Comparison of ENCODE assay signal across 9 mouse cellular contexts in the genomic region with DNA sequence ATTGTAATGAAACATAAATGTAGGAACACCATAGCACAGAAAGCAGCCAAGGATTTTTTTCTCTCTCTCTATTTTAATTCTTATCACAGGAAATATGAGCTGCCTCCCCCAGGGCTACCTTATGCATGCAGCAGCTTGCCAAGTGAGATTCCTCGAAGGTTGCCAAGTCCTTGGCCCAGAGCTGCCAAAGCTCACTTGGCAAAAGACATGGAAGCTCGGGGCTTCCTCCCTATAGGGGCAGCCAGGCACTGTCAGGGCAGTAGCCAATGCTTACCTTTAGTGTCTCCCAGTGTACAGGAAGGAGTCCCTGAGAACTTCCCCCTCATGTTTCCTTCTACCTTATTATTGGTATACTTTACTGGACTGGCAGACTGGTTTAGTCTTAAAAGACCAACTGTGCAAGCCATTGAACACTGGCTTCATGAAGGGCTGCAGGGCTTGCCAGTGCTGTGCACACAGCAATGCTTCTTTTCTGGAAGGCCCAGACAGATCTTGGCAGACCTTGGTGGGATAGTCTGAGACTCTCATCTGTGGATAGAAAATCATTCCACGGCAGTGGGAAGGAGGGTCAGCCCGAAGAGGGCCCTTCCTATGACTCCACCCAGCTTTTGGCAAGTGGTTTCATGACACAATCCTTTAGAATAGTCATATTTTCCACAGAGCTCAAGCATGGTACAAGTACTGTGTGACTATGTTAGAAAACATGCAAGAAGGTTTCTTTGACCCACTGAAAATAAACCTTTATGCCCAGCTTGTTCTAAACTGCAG. TPM values are rescaled to one million over a fixed set of nuclear protein-coding genes. Genes with fewer than 3 reads are reported as not detected.
DNase-seq lines count a peak whose midpoint lies in the region; ATAC-seq and TF ChIP-seq lines count a peak whose summit lies in the region.
"Had no signal": no experiment of that assay in that cellular context is flagged by ENCODE, and none has a peak within 500 bp of the region (broad histone marks: within the 10 kb centered on the region; RNA-seq: fewer than 3 reads in every experiment).

No protein-coding gene starts in this region.

- no peaks in the 10 kb centered on the region for H3K9me3 ChIP-seq in midbrain, embryonic 14.5 days (ENCODE audit: control insufficient read depth, low read length)
- H3K9me3 ChIP-seq in midbrain, embryonic 16.5 days (replicated peaks; ENCODE audit: control insufficient read depth, low read length, poor library complexity, severe bottlenecking): no peaks in the 10 kb centered on the region
- H3K9me3 ChIP-seq in forebrain, embryonic 16.5 days (ENCODE audit: control insufficient read depth, low read length): no peaks in the 10 kb centered on the region
- no peaks in the 10 kb centered on the region for H3K9me3 ChIP-seq in midbrain, postnatal 0 days (ENCODE audit: low read length)
- H3K9me3 ChIP-seq: liver, embryonic 13.5 days had no signal

- no peak overlapping the region for H3K4me2 ChIP-seq in midbrain, embryonic 14.5 days (ENCODE audit: low read length)
- no peak overlapping the region for H3K4me2 ChIP-seq in midbrain, embryonic 16.5 days (ENCODE audit: low read length)
- no peak overlapping the region for H3K4me2 ChIP-seq in forebrain, embryonic 16.5 days (ENCODE audit: low read length)
- H3K4me2 ChIP-seq in midbrain, postnatal 0 days (ENCODE audit: low read depth, low read length, poor library complexity, severe bottlenecking): no peak overlapping the region
- H3K4me2 ChIP-seq: liver, embryonic 13.5 days had no signal

- no peak for ATAC-seq in midbrain, embryonic 14.5 days (ENCODE audit: low FRiP score, low TSS enrichment)
- ATAC-seq in midbrain, embryonic 16.5 days: no peak
- ATAC-seq in forebrain, embryonic 16.5 days: peak; percentile 71
- ATAC-seq in midbrain, postnatal 0 days (ENCODE audit: low FRiP score): no peak

- DNase-seq in adrenal gland, postnatal 10 days: peak; percentile 51
- no peak for DNase-seq in adrenal gland, postnatal 4 days (ENCODE audit: low spot score in 2 of 2)
- peak; percentile 33 for DNase-seq in midbrain, embryonic 14.5 days
- DNase-seq in midbrain, postnatal 0 days (ENCODE audit: low spot score): peak; percentile 80
- DNase-seq in spleen, postnatal 10 days (ENCODE audit: low spot score in 2 of 2): no peak
- no peak for DNase-seq in layer of hippocampus, adult 9-11 months
- DNase-seq: liver, embryonic 13.5 days had no signal

- no peaks in the 10 kb centered on the region for H3K36me3 ChIP-seq in midbrain, embryonic 14.5 days (ENCODE audit: control insufficient read depth, insufficient read depth, low read length)
- H3K36me3 ChIP-seq in midbrain, embryonic 16.5 days (ENCODE audit: control insufficient read depth, insufficient read depth, low read length): no peaks in the 10 kb centered on the region
- H3K36me3 ChIP-seq in forebrain, embryonic 16.5 days (ENCODE audit: control insufficient read depth, insufficient read depth): no peaks in the 10 kb centered on the region
- H3K36me3 ChIP-seq in midbrain, postnatal 0 days (ENCODE audit: insufficient read depth, low read length): no peaks in the 10 kb centered on the region
- H3K36me3 ChIP-seq: liver, embryonic 13.5 days had no signal

- WGBS in midbrain, embryonic 14.5 days: 85% methylated on average over 4 of the region's 4 CpGs
- 74% methylated on average over 4 of the region's 4 CpGs for WGBS in midbrain, embryonic 16.5 days
- WGBS in forebrain, embryonic 16.5 days: 52% methylated on average over 4 of the region's 4 CpGs
- 73% methylated on average over 4 of the region's 4 CpGs for WGBS in midbrain, postnatal 0 days

- no peak for TF ChIP-seq CTCF in midbrain, postnatal 0 days (IDR thresholded peaks at IDR 0.05)

- H3K4me3 ChIP-seq in midbrain, embryonic 14.5 days (replicated peaks; ENCODE audit: low read depth, low read length): no peak overlapping the region
- H3K4me3 ChIP-seq in midbrain, embryonic 16.5 days (ENCODE audit: low read depth, low read length): no peak overlapping the region
- H3K4me3 ChIP-seq in forebrain, embryonic 16.5 days (replicated peaks; ENCODE audit: low read length): no peak overlapping the region
- H3K4me3 ChIP-seq in midbrain, postnatal 0 days (ENCODE audit: low read depth, low read length): no peak overlapping the region
- H3K4me3 ChIP-seq: liver, embryonic 13.5 days had no signal

- no peaks in the 10 kb centered on the region for H3K27me3 ChIP-seq in midbrain, embryonic 14.5 days (ENCODE audit: control insufficient read depth, insufficient read depth, low read length)
- H3K27me3 ChIP-seq in midbrain, embryonic 16.5 days (ENCODE audit: control insufficient read depth, insufficient read depth, low read depth, low read length): no peaks in the 10 kb centered on the region
- no peaks in the 10 kb centered on the region for H3K27me3 ChIP-seq in forebrain, embryonic 16.5 days (replicated peaks; ENCODE audit: control insufficient read depth, insufficient read depth, low read length)
- no peaks in the 10 kb centered on the region for H3K27me3 ChIP-seq in midbrain, postnatal 0 days (ENCODE audit: insufficient read depth, low read length)
- H3K27me3 ChIP-seq: liver, embryonic 13.5 days had no signal

- no peak overlapping the region for H3K9ac ChIP-seq in midbrain, embryonic 14.5 days (replicated peaks; ENCODE audit: low read length)
- H3K9ac ChIP-seq in midbrain, embryonic 16.5 days (ENCODE audit: low read depth, low read length): no peak overlapping the region
- no peak overlapping the region for H3K9ac ChIP-seq in forebrain, embryonic 16.5 days (replicated peaks; ENCODE audit: low read depth, low read length)
- H3K9ac ChIP-seq in midbrain, postnatal 0 days (replicated peaks; ENCODE audit: low read length, poor library complexity, severe bottlenecking): no peak overlapping the region
- H3K9ac ChIP-seq: liver, embryonic 13.5 days had no signal

- no peak overlapping the region for H3K27ac ChIP-seq in midbrain, embryonic 14.5 days (replicated peaks; ENCODE audit: low read depth, low read length)
- H3K27ac ChIP-seq in midbrain, embryonic 16.5 days (ENCODE audit: low read length): no peak overlapping the region
- no peak overlapping the region for H3K27ac ChIP-seq in forebrain, embryonic 16.5 days (ENCODE audit: low read length)
- H3K27ac ChIP-seq in midbrain, postnatal 0 days (ENCODE audit: low read depth, low read length): no peak overlapping the region
- H3K27ac ChIP-seq: liver, embryonic 13.5 days had no signal

- H3K4me1 ChIP-seq in midbrain, embryonic 14.5 days (ENCODE audit: control insufficient read depth, insufficient read depth, low read length): no peaks in the 10 kb centered on the region
- no peaks in the 10 kb centered on the region for H3K4me1 ChIP-seq in midbrain, embryonic 16.5 days (ENCODE audit: control insufficient read depth, insufficient read depth, low read length)
- 0 out of 2 replicates have a peak, but pooled peaks cover 2% of the 10 kb centered on the region for H3K4me1 ChIP-seq in forebrain, embryonic 16.5 days (replicated peaks; ENCODE audit: control insufficient read depth, insufficient read depth, low read length)
- no peaks in the 10 kb centered on the region for H3K4me1 ChIP-seq in midbrain, postnatal 0 days (ENCODE audit: insufficient read depth, low read length)
- H3K4me1 ChIP-seq: liver, embryonic 13.5 days had no signal

RNA-seq across cellular contexts. Expression of a gene that starts 53.0 kb away (rescaled TPM):
- 10 to 100 TPM; 14.0 to 16.3 TPM for total RNA-seq in adrenal gland, postnatal 10 days (2021)
- 10 to 100 TPM; 18.8 to 19.5 TPM for total RNA-seq in adrenal gland, postnatal 4 days (2021)
- 2.6 and 2.8 TPM in 2 replicates for polyA plus RNA-seq in midbrain, embryonic 14.5 days (2014; fragmentation: Nextera tagmentation; extraction: Ambion mirVana)
- 2.7 and 3.4 TPM in 2 replicates for polyA plus RNA-seq in midbrain, embryonic 16.5 days (2015; fragmentation: Nextera tagmentation; extraction: Ambion mirVana)
- polyA plus RNA-seq in forebrain, embryonic 16.5 days (2015; fragmentation: Nextera tagmentation; extraction: Ambion mirVana): 1.7 and 2.3 TPM in 2 replicates
- total RNA-seq in midbrain, postnatal 0 days (2014; rRNA removed): 15.0 and 18.9 TPM in 2 replicates
- polyA plus RNA-seq in midbrain, postnatal 0 days (2015; fragmentation: Nextera tagmentation; extraction: Ambion mirVana): 2.3 and 2.7 TPM in 2 replicates

Comparison
In these comparisons a context has a peak if more than half of its experiments do, and no peak if none do; other contexts are left out.
1. DNase-seq: peak in adrenal gland, postnatal 10 days (single experiment), midbrain, embryonic 14.5 days (single experiment) and midbrain, postnatal 0 days (single experiment); none in adrenal gland, postnatal 4 days (0 of 2), spleen, postnatal 10 days (0 of 2) and layer of hippocampus, adult 9-11 months (single experiment).